Mouse (Mus musculus) forelimb bud, embryonic 11.5 days (tissue): Measurements from ENCODE around the gene Adgra3.
A peak's percentile ranks its signal among the peaks of the same experiment; 100 is the strongest.

Experiments used
- DNase-seq: peaks from one replicate; pipeline ENCODE4 v3.0.0-alpha.2; 2012; ENCODE audit warnings: low read depth, low spot score

Adgra3 gene

DNA sequence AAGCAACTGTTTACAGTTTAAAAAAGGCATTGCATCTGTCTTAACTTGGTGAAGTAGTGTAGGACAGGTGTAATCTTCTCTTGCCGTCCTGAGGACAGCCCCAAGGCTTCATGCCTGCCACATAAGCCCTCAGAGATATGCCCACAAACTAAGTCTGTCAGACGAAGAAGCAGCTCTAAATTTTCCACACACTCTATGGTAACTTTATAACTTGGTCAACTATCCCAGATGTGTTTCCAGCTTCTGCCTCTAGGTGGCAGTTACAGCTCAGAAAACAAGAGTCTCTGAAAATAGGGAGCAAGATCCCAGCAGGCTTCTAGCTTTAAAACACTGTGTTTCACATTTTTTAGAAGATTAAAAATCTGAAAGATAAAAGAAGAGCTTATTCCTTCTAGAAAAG, 82.8 kb downstream of the Adgra3 start:
- peak; percentile 60 for DNase-seq

DNA sequence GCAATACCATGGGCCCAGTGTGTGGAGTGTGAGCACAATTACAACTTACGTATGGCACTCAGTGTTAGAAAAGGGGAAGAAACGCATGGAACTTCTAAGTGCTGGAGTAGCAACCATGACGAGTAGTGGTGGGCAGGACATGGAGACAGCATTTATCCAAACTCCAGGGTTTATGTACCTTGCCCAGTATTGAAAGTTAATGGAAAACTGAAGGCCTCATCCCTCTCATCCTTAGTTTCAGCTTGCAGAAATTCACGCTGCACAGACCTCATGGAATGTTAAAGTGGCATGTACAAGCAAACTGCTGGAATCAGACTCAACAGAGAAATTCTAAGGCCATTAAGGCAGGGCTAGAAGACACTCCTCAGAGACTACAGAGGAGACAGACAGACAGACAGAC, 84.6 kb downstream of the Adgra3 start:
- DNase-seq: no peak

DNA sequence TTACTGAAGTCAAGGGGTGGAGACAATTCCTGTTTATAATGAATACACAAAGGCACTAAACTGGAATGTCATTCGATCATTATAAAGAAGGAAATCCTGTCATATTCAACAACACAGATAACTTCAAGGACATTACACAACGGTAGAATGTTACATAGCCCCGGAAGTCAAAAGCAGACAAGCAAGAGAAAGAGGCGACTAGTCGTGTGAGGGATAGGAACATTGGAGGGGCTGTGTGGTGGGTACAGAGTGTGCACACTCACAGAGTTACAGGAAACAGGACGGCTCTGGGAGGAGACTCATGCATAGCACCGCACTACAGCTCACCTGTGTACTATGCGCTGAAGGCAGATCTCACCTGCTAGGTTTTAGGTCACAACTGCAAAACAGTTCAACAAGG, 89.1 kb downstream of the Adgra3 start:
- DNase-seq: no peak

DNA sequence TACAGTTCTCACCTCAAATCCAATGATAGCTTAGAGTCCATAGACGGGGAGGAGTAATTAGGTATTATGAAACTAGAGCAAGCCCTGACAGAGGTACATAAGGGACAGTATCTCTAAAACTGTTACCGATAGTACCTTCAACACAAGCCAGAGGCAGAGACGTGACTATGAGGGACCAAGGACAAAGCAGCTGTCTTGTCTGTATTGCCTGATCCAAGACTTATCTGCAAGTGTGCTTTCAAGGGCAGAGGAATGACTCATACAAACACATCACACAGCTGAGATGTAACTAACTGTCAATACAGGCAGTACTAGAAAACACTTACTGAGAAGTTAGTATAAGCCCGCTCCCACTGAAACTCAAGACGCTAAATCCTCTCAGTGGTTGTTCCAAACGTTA, 91.1 kb downstream of the Adgra3 start:
- DNase-seq: no peak

DNA sequence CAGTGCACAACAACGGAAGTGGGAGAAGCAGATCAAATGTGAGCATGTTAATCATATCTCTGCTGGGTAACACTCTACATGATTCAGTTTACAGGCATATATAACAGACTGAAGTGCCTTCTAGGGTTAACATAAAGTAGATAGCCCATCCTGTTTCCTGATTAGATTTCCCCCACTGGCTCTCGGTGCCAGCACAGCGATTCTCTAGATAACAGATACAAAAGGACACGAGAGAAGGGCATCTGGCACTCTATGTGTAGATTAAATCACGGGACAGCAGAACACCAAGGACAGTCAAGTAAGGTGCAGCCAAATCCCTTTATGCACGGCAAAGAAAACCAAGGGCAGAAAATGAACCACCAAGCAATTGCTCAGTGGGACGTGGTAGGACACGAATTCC, 93.0 kb downstream of the Adgra3 start:
- DNase-seq: no peak

DNA sequence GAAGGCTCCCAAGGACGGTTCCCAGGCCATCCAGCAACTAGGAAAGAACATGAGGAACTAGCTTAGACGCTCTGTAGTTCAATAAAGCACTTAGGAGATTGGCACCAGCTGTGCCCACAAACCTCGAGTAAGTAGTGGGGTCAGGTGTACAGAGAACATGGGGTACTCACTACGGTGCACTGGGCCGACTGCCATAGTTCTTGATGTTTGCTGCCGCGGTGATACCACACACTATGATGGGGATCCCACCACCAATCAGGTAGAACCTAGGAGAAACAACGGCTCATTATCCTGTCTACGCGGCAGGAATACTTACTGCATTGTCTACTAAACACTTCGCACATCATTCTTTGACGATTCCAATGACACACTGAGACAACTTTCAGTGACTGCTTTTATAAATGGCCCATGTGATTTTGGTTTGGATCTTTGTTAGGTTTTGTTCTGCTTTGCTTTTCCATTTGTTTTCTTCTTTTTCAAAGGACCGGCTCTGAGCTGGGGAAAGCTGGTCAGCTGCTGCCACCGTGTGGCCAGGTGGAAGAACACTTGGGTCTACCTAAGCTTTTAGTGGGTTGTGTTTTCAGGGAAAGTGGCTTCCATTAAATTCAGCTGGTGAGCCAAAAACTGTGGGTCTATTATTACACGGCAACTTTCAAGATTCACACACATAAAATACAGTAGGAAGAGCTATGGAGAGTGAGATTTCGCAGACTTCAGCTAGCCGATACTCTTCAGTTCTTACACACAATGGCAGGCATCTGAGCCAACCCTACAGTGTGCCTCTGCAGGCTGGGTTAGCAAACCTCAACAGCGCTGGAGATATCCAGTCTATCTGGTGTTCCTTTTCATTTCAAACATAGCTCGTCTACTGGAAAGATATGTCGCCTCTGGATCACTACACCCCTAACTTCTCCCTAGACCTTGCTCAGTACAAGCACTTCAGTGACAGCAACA, 97.1 kb downstream of the Adgra3 start:
- DNase-seq: peak; percentile 51

DNA sequence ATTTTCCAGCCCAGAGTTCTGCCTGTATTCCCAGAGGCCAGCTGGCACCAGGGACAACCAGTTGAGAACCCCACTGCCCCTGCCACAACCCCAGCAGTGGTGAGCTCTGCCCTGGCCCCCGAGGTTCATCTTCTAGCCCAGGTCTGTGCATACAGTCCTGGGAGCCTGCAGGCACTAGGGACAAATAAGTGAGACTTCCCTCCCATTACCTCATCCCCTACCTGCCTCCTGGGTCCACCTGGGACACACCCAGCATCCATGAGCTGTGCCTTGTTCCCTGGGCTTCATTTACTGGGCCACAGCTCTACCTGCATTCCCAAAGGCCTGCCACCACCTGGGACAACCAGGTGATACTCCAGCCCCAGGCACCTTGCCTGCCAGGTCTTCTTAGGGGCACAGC, 122.5 kb downstream of the Adgra3 start:
- no peak for DNase-seq

DNA sequence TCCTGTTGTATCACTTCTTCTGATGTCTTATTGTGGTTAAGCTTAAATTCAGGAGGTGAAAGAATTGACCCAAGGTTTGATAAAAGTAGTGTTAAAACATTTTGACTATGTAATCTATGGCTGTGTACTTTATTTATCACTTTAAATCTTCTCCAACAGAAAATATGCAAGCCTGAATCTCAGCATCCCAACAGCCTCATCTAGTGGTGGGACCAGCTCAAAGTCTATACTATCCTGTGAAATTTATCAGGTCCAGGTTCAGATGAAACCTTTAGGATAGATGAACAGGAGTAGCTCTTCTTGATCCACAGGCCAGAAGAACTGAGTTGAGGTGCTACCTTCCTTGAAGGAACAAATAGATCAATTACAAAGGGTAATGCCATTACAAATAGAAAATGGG, 134.1 kb downstream of the Adgra3 start:
- no peak for DNase-seq

DNA sequence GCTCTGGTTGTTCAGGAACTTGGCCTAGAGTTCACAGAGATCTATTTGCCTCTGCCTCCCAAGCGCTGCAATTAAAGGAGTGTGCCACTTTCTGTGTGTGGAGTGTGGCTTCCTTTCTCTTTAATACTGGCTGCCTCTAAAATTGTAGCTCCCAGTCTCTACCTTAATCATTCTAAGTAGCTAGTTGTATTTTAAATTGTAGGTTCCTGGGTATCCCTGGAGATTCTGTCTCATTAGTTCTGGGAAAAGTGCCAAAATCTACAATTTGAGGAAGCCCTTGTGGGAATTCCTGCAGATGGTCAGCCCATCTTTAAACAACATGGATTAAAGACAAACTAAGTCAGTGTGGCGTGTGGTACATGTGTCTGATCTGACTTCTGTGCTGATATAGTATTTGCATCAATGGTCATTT, 143.1 kb downstream of the Adgra3 start:
- no peak for DNase-seq
